Mouse (Mus musculus) granulocyte monocyte progenitor cell, adult 5-6 weeks (primary cell): Measurements from ENCODE around the gene Alkbh2. TPM values are rescaled to one million over a fixed set of nuclear protein-coding genes. Genes with fewer than 3 reads are reported as not detected.

Source experiments
- ATAC-seq: replicated peaks from 2 replicates; pipeline ENCODE4 v1.8.0; 2016; ENCODE audit warnings: mild to moderate bottlenecking, moderate TSS enrichment, inconsistent platforms; ENCODE audit not compliant: poor library complexity, severe bottlenecking
- total RNA-seq, 2 experiments: library from RNA; stranded (forward) in 1 of 2; stranded (reverse) in 1 of 2; fragments of 200-712, 200-1000 nt in 1 of 2; fragments of >200 nt in 1 of 2; fragmentation: Nextera tagmentation in 1 of 2; gene quantifications; 2 replicates each; pipeline ENCODE4 v1.2.3; 2014 to 2017

Gene Alkbh2
- total RNA-seq, 2 experiments from 2014 or later = 9.2 to 14.8 TPM

DNA sequence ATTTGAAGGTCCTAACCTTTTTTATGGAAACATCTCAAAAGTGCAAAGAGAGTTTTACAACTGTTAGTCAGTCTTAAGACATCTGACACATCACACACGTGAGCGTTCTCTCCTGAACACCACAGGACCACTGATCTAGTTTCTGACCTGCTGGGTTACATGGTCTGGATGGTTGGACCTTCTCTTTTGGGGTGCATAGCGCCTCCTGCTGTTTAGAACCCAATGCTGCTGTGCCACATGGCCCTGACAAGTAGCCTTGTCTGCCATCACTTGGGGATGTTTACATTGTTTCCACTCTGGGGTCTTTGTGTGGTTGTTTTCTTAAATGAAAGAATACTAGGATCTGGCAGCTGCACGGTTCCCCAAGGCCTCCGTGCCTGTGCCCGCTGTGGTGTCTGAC lies 14.7 kb downstream of the Alkbh2 start:
- ATAC-seq = no peak

DNA sequence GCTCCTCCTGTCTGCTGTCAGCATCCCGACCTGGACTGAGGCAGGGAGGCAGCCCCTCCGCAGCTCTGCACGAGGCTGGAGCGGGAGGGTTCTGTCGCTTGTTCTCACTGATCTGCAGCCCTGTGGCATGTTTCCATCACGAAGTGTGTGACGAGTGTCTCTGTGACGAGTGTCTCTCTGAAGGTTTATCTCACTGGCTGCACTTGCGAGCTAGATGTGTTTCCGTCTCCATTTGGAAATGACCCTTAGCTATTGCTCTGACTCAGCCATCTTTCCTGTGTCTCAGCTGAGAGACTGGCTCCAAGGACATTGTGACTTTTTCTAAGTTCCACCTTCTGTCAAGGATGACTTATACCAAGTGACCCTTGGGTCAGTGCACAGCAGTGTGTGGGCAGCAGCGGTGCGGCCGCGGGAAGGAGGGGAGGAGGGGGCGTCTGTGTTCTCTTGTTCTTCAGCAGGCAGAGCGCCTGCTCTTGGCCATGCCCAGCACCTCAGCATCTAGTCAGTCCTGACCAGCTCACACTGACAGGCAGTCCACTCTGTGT lies 21.6 kb downstream of the Alkbh2 start:
- ATAC-seq = no peak

DNA sequence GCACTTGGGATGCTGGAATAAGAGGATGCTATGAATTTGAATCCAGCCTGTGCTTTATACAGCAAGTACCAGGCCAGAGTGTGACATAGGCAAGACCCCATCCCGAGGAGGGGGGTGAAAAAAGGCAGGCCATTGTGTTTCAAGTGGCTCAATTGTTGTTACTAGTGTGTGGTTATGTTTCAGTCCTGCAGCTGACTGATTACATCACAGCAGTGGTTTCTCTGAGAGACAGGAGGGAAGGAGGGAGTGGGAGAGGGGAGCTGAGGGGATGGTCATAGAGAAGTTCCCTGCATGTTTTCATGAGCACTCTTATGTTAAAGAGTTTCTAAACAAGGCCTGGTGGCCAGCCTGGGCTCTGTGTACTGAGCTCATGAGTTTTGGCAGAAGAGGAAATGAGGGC lies 25.2 kb downstream of the Alkbh2 start:
- ATAC-seq = peak; percentile 28; the same call in 1 of the 2 replicates

DNA sequence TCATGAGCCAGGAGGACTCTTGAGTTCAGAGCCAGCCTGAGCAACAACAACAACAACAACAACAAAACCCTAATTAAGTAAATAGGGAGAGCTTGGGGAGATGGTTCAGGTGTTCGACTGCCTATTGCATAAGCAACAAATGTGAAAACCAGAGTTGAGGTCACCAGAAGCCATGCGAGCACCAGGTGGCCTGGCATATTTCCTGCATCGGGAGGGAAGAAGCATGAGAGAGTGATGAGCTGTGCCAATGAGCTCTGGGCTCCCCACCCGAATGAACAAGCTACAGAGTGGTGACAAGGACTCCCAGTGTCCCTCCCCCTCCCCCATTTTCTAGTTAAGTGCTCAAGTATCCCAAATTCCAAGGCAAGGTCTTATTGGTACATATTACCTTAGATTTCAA lies 26.1 kb downstream of the Alkbh2 start:
- no peak for ATAC-seq

DNA sequence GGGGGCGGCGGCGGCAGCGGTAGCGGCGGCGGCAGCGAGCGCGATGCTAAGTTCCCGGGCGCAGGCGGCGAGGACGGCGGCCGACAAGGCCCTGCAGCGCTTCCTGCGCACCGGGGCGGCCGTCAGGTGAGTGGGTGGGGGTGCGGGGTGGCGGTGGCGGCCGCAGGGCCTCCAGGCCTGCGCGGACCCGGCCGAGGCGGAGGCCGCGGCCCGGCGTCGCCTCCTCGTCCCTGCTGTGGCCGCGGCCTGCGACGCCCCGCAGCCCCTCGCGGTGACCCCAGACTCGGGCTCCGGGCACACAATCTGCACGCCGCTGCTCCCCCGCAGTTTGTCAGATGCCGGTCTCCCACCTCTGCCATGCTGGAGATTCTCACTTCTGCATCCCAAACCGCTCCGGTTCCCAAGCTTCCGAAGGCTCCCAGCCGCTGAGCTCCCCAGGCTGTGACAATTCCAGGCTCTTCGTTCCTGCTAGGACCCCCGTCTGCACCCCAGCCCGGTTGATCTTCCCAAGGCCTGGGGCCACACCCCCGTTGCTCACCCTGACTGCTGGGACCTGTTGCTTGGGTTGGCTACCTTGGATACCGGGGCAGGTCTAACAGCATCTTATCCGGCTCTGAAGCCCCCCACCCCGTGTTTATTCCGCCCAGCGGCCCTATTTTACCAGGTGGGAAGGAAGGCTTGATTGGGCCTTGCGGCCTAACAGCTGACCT lies 27.5 kb downstream of the Alkbh2 start:
- ATAC-seq = peak; percentile 10; the same call in 1 of the 2 replicates

DNA sequence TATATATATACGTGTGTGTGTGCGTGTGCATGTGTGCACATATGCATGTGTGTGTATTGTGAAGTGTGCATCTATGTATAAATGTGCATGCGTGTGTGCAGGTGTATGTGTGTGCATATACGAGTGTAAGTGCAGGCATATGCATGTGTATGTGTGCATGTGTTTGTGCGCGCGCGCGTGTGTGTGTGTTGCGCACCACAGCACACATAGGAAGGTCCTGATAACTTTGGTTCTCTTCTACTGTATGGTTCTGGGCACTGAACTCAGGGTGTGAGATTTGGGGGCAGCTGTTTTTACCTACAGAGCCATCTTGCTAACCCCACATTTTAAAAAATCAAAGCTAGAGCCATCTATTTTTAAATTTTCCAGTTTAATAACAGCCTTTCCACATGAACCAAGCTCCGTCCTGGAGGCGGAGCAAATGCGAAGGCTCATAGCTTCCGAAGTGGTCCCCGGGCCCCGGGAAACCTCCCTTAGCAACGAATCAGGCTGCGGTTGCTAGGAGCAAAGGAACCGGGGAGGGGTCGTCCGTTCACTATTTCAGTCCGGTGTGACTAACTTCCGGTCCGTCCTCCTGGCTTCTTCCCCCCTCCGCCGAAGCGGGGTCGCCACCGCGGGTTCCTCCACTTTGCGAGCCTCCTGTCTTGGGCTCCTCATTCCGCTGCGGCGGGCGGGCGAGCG lies 28.2 kb downstream of the Alkbh2 start:
- ATAC-seq = peak; percentile 98

DNA sequence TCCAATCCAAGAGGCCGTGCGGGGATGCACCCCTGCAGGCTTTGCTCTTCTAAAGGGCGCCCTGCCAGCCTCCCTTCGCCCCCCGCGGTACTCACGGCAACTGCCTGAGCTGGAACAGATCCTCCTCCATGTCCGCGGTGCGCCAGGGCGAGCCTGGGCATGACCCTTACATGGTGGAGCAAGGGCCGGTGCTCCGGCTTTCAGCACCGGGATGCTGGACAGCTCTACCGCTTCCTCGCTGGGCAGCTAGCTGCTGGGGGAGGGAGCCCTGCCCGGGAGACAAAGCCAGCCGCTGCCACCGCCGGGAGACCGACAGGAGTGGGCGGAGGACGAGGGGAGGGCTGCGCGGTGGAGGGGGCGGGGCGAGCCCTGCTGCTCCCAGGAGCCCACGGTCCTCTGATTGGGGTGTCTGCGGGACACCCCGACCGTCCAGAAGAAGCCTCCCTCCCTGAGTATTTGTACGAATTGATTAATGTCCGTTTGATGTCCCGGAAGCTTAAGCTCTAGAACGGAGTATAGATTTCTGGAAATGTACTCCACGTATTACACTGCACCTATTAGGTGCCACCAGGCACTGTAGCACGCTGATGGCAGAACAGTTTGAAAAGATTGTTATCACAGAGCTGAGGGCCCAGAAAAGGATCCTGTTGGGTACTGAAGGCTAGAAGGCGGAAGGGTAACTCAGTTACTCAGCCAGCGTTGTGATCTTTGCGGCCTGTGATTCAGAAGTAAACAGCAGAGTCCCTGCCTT lies 36.8 kb downstream of the Alkbh2 start, which contains the start of gene Svop:
TSS of gene Svop (minus strand) at position 514 of the 751 bp plus-strand sequence.
- peak; percentile 97 for ATAC-seq

DNA sequence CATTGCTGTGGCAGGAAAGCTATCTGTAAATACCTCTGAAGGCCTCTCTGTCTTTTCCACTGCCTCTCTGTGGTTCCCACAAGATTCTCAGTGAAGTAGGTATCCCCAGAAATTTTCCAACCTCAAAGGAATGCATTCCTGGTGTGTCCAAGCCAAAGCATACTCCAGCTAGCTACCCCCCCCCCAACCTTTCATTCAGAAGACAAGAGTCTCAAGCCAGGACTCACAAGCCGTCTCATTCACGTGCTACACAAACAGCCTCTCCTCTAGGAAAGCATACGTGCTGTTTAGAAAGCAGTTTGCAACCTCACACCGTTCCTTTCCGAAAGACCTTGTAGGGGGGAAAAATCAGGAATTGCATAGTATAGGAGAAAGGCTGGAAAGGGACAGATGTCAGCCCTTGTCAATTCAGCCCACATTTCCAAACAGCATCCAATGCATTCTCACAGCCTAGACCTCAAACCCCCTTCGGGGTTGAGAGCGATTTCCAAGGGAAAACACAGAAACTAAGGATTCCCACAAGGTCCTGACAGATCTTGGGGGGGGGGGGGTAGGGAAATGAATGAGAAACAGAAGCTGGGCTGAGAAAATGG lies 37.5 kb downstream of the Alkbh2 start:
- no peak for ATAC-seq

DNA sequence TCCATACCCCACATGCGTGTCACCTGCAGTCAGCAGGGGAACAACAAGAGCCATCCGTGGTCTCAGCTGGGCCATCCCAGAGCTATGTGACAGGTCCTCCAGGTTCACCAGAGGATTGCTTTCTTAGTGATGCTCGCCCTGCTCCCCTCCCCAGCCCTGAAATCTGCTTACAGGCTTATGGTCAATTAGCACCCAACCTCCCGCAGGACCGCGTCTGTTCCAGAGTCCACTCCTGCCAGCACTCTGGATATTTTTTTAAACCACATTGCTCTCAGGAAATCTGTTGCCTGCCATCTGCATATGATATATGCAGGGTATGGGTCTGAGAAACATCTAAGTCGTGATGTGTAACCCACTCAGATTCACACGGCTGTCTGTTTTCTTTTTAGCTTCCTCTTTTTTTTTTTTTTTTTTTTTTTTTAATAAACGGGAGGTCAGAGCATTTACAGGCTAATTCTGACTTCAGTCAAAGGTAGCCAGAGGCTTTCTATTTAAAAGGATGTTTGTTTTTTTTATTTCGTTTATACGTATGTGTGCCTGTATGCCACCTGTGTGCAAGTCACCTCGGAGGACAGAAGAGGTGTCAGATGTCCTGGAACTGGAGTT lies 40.0 kb downstream of the Alkbh2 start:
- no peak for ATAC-seq

DNA sequence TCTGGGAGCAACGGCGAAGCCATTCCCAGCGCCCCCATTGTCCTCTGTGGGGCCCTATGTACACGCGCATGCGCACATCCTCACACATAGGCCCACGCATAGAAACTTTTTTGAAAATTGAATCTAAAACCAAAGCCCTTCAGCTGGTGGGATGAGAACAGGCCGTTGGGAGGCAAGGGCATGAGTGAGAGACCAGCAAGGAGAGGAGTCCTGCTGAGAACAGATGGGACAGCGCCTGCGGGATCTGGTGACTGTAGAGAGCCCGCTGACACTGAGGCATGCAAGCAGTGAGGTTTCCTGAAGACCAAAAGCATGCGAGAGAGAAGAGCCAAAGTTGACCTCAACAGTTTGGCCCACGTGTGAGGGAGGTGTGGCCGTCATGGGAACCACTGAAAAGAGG lies 42.5 kb downstream of the Alkbh2 start:
- ATAC-seq = no peak

DNA sequence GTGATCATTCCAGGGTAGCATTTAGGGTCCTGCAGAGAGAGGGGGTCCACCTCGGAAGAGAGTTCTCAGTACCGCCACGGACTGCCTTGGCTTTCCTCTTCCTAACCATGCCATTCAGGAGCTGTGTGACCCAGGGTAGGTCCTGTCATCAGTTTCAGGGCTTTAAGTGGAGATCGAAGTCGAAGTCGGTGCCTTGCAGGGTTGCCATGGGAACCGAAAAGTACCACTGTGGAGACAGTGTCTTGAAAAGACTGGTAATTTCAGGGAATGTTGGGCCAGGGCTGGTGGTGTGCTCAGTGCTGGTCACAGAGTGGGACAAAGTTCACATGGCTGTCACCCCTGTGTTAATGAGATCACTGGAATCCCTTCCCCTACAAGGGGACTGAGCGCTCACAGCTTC lies 51.0 kb downstream of the Alkbh2 start:
- no peak for ATAC-seq

Other genes starting within 250 kb of the Alkbh2 start
- 55.8 and 64.9 TPM in 2 replicates for gene Coro1c, start 219.5 kb downstream of the Alkbh2 start, total RNA-seq (2014; fragmentation: Nextera tagmentation)
- gene Coro1c, start 219.5 kb downstream of the Alkbh2 start, total RNA-seq (2017) = 80.5 and 102 TPM in 2 replicates
- gene Ssh1, start 134.3 kb downstream of the Alkbh2 start, total RNA-seq (2014; fragmentation: Nextera tagmentation) = 5.9 and 15.0 TPM in 2 replicates
- gene Ssh1, start 134.3 kb downstream of the Alkbh2 start, total RNA-seq (2017) = 1.9 and 2.4 TPM in 2 replicates
- not detected in 2 replicates for gene Dao, start 124.5 kb downstream of the Alkbh2 start, total RNA-seq (2014; fragmentation: Nextera tagmentation)
- gene Dao, start 124.5 kb downstream of the Alkbh2 start, total RNA-seq (2017) = not detected in 2 replicates
- 5.5 and 6.5 TPM in 2 replicates for gene Usp30, start 62.8 kb downstream of the Alkbh2 start, total RNA-seq (2014; fragmentation: Nextera tagmentation)
- 3.0 and 5.6 TPM in 2 replicates for gene Usp30, start 62.8 kb downstream of the Alkbh2 start, total RNA-seq (2017)
- not detected in 2 replicates for gene Svop, start 36.6 kb downstream of the Alkbh2 start, total RNA-seq (2014; fragmentation: Nextera tagmentation)
- not detected in 2 replicates for gene Svop, start 36.6 kb downstream of the Alkbh2 start, total RNA-seq (2017)
- gene Ung, start 2.2 kb upstream of the Alkbh2 start, total RNA-seq (2014; fragmentation: Nextera tagmentation) = 39.0 and 45.5 TPM in 2 replicates
- gene Ung, start 2.2 kb upstream of the Alkbh2 start, total RNA-seq (2017) = 23.6 and 38.6 TPM in 2 replicates
- 0.45 and 1.7 TPM in 2 replicates for gene Acacb, start 18.3 kb upstream of the Alkbh2 start, total RNA-seq (2014; fragmentation: Nextera tagmentation)
- 0.10 and 0.13 TPM in 2 replicates for gene Acacb, start 18.3 kb upstream of the Alkbh2 start, total RNA-seq (2017)
- not detected in 2 replicates for gene Foxn4, start 145.6 kb upstream of the Alkbh2 start, total RNA-seq (2014; fragmentation: Nextera tagmentation)
- not detected in 2 replicates for gene Foxn4, start 145.6 kb upstream of the Alkbh2 start, total RNA-seq (2017)
- 0.15 and 1.0 TPM in 2 replicates for gene Myo1h, start 160.9 kb upstream of the Alkbh2 start, total RNA-seq (2014; fragmentation: Nextera tagmentation)
- gene Myo1h, start 160.9 kb upstream of the Alkbh2 start, total RNA-seq (2017) = 0.82 and 1.5 TPM in 2 replicates